Mouse (Mus musculus) neural tube, embryonic 10.5 days (tissue): ENCODE measurements at regions not wholly inside any gene's neighbourhood (a gene's known extent, or its start where the extent isn't known, plus 50 kb on each side); places are given as distances from the start of the nearest gene placed in this dataset.

ENCODE experiments used
- DNase-seq: peaks from one replicate; pipeline ENCODE4 v3.0.0-alpha.2; 2017; ENCODE audit warnings: low spot score; ENCODE audit errors: extremely low spot score

GRCm38 (mm10) chrX:13224902-13225301 is 55.9 kb upstream of the Ddx3x start:
- no peak for DNase-seq

- DNase-seq: no peak
Measured at GRCm38 (mm10) chrX:13226429-13226828, 54.3 kb upstream of the Ddx3x start.

GRCm38 (mm10) chrX:13229891-13230614 is 50.7 kb upstream of the Ddx3x start:
- DNase-seq: peak; percentile 43

- peak; percentile 52 for DNase-seq
Measured at GRCm38 (mm10) chrX:13230615-13231179, 50.1 kb upstream of the Ddx3x start.
